Mouse (Mus musculus): Measurements from ENCODE around the gene Kcnh8. TPM values are rescaled to one million over a fixed set of nuclear protein-coding genes. Genes with fewer than 3 reads are reported as not detected.

The Kcnh8 gene
- total RNA-seq (2021), result under 1 TPM; 0.06 to 0.07 TPM
- polyA plus RNA-seq (2012; rRNA removed), result 0.09 TPM in 1 of 2 replicates, not detected in the other
- long read RNA-seq, result 0 reads

DNA sequence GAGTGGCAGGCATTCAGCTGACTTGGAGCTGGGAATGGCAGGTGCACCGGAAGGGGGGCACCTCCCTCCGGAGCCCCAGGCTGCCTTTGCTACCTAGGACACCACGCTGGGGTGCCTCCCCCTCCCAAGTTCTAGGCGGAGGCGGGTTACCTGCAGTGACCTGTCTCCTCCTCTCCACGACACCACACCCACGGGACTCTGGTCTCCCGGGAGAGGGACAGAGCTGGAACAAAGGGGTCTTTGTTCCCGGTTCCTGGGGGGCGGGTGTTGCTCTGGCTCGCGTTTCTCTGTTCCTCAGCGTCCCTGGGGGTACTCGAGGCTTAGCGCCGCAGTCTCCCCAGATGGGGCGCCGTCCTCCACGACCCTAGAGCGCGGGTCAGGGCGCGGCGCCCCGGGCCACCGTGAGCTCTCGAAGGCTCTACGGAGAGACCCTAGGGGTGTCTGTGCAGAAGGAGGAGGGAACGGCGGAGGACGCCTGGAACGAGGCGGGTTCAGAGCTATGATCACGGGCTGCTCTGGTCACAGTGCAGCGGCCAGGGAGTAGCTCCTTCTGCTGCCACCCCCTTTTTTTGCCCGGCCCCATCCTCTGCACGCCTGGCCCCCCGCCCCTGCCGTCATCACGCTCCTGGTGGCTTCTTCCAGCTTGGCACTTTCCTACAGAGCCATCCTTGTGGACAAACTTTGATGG lies at the start of gene Kcnh8:
Gene Kcnh8 (plus strand): TSS at position 617 of the 688 bp plus-strand sequence.
- no peak for DNase-seq

DNA sequence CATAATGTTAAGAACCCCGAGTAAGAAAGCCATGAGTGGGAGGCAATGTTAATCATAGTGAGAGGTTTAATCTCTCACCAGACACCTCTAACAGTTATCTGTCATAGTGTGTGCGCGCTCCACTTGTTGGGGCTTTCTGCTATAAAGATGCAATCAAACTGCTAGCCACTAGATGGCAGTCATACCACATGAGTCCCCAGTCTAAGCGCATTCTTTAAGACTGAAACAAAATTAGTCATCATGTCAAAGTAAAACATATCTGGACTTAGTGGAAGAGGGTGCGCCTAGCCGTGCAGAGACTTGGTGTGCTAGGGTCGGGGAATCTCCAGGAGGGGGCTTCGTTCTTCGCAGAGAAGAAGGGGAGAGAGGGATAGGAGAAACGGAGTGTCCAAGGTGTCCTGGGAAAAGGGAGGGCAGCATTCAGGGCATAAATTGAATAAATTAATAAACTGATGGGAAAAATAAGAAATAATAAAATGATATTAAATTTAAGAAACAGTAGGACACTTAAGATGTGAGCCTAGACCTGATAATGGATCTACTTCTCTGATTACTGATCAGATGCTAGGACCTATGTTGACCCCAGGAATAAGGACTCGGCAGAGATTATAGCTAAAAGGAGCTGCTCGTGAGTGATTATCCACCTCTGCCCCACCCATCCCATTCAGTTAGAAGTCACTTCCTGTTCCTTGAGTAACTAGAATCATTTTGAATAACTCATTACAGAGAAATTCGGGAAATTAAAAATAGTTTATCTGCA lies 42.4 kb upstream of the Kcnh8 start:
- peak; percentile 45 for DNase-seq

DNA sequence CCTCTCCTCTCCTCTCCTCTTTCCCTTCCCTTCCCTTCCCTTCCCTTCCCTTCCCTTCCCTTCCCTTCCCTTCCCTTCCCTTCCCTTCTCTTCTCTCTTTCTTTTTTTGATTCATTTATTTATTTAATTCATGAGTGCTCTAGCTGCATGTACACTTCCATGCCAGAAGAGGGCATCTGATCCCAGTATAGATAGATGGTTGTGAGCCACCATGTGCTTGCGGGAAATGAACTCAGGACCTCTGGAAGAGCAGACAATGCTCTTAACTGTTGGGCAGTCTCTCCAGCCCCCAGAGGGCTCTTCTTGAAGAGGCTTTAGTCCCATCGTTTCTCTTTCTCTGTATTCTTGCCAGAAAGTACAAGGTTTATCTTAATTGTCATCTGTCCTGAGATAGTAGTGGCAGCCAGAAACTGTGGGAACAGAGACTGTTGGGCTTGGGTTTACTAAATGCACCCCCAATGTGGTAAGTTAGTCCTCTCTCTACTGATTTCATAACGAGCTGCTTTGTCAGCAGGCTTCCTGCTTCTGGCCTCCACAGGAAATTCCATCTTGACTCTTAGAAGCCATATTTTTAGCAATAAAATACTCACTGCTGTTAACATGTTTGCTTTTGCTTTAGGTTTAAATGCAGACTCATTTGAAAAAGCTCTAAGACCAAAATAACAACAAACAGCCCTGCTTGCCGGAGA lies 36.9 kb upstream of the Kcnh8 start:
- DNase-seq, result no peak

DNA sequence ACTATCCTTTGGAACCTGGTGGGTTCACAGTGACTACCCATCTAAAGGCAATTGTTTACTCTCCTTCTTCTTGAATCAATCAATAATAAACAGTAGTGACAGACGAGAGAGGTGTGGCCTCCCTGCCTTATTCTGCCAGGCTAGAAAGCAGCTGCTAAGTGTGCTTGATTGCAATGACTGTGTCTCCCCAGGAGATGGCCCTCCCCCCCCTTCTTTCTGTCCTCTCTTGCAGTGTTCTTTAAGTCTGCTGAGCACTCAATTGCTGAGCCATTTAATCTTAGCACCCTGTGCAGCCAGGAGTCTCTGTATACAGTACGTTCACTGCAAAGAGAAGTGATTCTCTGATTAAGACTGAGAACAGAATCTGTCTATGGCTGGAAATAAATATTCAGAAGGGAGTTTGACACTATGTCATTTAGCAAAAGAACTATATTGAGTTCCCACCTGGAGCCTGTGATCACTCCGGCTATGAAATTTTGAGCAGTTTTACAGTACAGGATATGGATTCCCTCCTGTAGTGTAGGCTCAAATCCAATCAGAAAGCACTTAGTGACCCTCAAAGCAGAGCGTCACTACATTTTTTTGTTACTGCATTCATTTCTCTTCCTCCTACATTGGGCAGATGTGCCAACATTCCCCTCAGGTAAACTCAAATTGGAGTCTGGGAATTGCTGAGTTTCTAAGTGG lies 32.8 kb upstream of the Kcnh8 start:
- no peak for DNase-seq

DNA sequence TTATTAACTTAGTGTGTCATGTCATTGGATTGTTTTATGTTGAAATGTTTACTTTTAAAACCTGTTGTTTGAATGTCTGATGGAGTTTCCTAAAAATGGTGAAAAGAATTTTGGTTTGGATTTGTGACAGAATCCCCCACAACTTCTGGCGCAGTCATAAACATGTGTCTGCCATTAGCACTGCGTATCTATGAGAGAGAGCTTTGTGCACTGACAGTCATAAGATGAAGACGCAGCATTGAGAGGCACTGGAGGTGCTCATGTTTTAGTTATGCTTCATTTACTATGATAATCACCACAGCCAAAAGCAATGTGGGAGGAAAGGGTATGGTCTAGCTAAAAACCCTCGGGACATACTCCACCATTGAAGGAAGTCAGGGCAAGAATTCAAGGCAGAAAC lies 30.3 kb upstream of the Kcnh8 start:
- DNase-seq, result no peak

DNA sequence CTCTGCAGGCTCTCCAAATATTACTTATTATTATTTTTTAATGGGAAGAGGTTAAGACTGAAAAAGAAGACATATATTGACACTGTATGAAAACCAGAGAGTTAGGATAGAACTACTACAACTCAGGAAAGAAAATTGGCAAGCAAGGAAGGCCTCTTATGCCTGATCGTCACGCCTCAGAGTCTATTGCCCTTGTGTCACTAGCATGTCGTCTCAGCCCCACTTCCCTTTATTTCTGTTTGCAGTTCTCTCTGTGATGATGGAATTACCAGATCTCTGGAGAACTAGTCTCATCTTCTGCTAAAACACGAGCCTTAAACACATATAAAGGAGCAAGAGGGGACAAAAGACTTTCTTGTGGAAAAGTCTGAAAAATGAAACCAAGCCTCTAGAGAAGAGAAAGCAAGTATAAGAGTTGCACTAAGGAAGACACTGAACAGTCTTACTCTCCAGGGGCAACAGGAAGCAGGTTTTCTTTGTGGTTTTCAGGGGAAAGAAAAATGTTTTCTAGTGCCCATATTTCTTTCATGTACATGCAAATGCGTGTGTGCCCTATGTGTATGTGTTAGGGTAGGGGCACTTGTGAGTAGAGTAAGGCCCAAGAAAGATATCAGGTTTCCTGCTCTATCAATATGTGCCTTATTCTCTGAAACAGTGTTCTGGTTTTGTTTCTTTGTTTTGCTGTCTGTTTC lies 10.9 kb upstream of the Kcnh8 start:
- DNase-seq, result no peak

DNA sequence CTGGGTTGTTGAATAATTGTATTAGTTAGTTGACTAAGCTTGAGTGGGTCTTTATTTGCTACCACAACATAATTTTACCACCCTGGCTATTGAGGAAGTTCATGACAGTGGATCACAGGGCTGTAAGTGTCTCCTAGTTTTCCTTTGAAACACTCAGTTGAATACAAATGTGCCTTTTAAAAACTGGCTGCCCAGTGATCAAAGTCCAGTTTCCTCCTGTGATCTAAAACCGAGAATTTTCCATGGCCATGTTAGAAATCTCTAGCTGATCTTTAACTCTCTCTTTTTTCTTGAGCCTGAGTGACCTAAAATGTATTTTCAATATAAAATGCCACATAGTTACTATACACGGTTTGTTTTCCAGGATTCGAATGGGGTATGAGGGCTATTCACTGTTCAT lies 3.4 kb upstream of the Kcnh8 start:
- DNase-seq, result no peak

DNA sequence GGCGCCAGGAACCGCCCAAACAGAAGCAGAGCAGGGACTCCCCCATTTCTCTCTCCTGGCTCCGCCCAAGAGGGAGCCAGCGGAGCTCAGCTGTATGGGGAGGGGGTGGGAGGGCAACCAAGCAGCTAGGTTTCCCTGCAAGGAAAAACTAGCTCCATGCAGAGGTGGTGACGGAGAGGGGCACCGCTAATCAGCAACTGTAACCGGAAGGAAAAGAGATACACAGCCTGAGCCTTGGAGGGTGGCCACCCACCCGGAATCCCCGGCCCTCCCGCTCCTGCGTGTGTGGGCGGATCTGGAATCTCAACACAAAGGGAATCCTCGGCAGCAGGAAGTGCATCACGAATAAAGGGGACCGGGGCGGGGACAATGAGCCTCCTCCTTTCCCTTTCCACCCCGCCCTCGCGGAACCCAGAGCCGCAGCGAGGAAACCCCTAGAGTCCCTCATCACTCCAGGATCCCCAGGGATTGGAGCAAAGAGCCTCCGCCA lies 1.6 kb upstream of the Kcnh8 start:
- DNase-seq, result peak; percentile 28

DNA sequence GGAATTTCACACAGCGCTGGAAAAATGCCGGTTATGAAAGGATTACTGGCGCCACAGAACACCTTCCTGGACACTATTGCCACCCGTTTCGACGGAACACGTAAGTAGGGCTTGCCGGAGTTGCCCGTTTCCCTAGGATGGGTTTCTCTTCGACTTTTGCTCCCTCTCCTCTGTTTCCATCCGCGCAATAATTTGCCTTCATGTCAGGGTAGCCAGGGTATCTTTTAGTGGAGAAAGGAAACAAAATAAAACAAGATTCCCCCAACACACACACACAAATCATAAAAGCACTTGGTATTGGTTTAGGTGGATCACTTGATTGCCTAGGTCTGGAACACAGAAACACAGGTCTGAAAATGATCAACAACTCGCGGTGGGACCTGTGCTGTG lies 267 bp downstream of the Kcnh8 start:
- DNase-seq, result no peak

DNA sequence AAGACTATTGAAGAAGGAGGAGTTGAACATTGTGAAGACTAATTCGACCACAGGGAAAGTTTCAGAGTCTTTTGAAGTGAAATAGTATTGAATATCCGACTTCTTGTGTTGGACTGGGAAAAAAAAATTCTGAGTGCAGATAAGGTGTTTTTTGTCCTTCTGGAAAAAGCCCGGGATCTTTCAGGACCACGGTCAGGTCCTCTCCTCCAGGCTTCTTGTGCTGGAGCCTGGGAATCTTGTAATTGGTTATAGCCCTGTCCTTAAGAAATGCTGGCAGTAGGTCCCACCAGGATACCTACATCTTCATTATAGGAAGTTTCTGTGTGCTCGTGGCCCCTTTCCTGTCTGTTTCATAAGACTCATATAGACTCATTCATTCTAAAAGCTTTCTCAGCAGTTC lies 902 bp downstream of the Kcnh8 start:
- DNase-seq, result no peak

DNA sequence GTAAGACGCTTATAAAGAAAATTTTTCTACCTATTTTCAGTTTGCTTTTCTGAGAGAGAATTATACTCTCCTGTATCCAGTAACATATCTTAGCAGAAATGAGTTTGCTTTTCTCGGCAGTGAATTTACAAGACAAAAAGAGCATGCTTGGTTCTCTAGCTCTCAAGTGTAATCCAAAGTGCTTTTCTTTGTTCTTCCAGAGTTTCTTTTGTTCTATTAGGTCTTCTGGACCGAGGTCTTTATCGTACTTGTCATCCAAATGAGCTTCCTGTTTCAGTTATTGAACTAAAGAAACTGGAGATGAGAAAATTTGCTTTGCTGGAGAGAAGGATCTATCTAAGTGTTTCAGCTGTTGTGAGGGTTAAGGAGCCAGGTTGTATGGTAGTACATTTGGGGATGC lies 8.9 kb downstream of the Kcnh8 start:
- no peak for DNase-seq

DNA sequence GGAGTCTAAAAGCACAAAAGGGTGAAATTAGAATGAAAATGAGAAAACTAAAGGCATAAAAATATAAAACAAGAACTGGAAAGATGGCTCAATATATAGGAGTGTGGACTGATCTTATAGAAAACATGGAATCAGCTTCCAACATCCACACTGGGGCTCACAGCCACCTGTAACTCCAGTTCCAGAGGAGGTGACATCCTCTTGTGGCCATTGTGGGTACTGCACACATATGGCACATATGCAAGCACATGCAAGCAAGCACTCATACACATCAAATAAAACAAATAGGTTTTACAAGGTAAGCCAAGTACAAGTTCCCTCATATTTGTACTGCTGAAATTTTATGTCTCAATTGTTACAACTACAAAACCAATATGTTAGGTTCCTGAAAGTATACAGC lies 46.7 kb downstream of the Kcnh8 start:
- no peak for DNase-seq

DNA sequence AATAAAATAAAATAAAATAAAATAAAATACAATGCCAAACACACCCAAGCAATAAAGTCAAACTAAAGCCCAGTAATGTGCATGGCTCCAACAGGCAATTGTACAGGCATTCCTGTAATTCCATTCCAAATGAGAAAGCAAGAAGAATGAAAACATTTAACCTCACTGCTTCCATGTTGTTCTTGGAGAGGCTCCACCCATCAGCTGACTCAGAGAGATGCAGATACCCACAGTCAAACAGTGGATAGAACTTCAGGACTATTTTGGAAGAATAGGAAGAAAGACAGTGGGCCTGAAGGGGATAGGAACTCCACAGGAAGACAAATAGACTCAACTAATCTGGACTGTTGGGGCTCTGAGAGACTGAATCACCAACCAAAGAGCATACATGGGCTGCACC lies 89.5 kb downstream of the Kcnh8 start:
- no peak for DNase-seq

DNA sequence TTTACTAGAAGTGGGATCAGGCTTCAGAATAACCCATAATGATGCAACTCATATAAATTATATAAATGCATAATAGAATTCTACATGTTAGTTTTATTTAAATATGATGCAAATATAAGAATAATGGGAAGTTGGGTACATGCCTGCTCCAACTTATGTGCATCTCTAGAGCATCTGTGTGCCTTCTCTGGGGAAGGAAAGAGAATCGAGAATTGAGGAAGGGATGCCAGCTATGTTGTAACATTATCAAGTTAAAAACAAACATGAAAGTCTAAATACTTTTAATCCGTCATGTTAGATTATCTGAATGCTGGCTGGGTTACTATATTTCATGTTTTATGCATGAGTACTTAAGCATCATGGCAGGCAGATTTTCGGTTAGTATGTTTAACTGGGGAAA lies 99.4 kb downstream of the Kcnh8 start:
- DNase-seq, result no peak

DNA sequence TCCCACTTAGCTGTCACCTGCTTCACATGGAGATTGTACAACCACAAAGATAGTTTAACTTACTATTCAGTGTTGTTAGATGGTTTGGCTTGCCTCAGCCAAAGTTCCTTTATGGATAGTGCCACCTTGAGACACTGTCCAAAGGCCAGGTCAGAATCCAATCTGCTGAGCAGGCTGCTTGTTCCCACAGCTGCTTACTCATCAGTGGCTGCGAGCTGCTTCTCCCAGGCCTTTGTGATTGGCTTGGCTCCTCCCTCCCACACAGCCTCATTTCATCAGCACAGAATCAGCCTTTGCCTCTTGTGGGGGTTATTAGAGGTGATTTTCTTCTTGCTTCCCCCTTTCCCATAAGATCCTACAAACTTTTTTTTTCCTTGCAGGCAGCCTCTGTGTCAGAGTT lies 109.8 kb downstream of the Kcnh8 start:
- DNase-seq, result no peak

DNA sequence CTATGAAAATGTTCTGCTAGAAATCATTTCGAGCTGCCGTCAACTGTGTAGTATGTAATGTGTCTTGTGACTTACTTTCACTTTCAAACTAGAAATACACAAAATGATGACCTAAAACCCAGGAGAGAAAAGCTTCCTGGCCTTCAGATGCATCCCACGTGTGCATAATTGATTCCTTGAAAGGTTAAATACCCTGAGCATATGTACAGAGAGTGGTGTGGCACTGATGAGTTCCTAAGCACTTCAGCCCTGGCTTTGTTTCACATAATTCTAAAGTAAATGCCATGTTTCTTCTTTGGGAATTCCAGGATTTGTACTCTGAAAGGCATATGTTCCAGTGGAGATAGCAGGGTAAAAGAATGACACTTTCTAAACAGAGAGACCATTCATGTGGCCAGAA lies 119.7 kb downstream of the Kcnh8 start:
- no peak for DNase-seq

DNA sequence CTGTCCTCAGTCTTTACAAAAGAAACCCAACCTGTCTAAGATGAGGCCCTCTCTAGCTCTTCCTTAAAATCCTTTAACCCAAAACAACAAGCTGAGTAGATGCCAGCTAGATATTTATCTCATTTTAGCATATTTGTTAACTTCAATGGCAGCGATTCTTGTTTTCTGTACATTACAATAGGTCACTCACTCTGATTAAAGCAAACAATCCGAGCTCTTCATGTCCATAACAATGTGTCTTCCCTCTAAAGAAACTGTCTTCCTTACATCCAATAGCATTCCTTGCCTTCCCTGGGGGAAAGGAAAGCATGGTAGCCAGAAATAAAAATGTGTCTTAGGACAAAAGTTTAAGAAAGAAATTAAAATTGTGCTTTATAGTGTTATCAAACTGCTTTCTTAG lies 126.3 kb downstream of the Kcnh8 start:
- no peak for DNase-seq

DNA sequence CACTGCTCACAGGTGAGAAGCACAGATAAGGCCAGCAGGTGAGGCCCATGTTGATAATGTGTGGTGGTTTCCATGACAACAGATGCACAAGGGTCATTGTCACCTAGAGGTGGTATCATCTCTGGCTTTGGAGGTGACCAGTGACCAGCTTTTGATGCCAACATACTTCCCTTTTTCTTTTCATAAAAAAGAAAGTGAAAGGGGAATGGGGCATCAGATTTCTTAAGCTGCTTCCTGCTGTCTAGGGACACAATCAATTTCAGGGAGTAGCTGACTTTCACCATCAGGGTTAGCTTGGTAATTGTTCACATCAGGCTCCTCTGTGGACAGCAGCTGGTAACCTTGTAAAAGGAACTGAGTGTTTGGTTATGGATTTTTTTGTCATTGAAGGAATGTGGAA lies 135.9 kb downstream of the Kcnh8 start:
- DNase-seq, result no peak

DNA sequence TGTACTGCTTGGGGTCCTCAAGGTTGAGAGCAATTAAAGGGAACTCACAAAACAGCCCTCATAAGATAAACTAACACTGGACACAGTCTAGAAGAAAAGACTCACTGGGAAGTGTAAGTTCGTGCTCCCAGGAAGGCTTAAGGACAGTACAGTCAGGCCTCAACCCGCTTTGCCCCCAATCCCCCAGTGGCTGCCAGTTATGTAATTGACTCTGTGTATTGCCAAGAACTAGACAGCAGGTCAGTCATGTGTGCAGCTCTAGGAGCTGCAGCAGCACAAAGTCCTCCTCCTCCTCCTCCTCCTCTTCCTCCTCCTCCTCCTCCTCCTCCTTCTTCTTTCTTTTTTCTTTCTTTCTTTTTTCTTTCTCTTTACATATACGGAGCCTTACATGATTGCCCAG lies 185.6 kb downstream of the Kcnh8 start:
- peak; percentile 20 for DNase-seq

DNA sequence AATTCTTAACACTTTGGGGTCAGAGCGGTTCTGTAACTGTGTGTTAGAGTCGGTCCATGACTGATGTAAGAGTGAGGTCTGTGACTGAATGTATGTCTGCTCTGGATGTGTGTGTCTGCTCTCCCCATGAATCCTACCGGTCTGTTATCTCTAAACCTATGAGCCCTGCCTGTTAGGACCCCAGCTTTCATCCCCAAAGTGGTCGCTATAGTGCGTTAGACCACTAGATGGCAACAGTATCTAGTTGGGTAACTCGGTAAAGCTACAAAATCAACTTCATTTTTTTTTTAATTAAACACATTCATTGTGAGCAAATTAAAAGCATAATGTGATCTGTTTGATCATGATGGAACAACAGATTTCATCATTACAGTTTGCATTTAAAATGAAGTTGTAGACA lies 202.0 kb downstream of the Kcnh8 start:
- DNase-seq, result no peak

DNA sequence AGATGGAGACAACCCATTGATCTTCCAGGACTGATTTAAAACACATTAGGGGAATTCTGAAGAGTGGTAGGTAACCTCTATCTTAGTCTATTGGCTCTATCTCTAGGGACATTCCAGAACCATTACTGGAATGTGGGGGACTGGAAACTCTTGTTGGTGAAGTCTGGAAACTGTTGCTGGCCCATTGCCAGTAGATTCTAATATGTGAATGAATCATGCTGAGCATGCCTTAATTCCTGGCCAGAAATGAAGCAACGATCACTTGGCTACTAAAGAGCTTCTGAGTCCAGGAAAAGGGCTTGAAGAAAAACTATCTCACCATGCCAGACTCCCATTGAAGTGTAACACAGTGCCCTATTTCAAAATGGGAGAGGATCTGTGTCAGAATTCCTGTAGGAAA lies 208.3 kb downstream of the Kcnh8 start:
- no peak for DNase-seq

DNA sequence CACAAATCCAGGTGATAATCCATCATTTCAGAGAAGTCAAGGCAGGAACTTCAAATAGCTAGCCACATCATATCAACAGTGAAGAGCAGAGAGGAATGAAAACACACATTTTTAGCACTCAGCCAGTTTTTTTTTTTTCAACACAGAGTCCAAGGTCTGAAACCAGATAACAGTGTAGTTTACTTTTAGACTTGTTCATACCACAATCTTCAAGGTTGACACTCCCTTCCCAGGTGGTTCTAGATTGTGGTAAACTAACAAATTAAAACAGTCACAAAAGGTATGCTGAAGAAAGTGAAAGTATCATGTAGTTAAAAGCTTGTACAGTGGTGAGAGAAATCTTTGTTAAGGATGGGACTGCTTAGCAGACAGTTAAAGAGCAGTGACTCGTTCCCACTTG lies 216.5 kb downstream of the Kcnh8 start:
- no peak for DNase-seq
